Mouse (Mus musculus): ENCODE measurements around the gene D5Ertd579e.

Gene D5Ertd579e

DNA sequence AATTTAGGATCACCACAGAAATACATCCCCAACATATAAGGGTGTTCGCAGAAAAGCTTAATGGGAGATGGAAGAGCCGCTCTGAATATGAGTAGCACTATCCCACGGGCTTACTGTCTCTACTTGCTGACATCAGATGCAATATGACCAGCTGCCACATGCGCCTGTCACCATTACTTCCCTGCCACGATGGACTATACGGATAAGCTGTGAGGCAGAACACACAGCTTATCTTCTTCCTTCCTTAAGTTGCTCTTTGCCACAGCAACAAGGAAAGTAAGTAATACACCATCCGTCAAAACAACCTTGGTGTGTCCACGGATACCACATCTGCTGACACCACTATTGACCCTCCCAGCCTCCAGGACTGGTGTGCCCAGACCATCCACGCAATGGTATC lies 131.3 kb downstream of the D5Ertd579e start:
- DNase-seq, result no peak

GRCm38 (mm10) chr5:36563741-36564140 lies 132.1 kb downstream of the D5Ertd579e start:
- no peak for DNase-seq

DNA sequence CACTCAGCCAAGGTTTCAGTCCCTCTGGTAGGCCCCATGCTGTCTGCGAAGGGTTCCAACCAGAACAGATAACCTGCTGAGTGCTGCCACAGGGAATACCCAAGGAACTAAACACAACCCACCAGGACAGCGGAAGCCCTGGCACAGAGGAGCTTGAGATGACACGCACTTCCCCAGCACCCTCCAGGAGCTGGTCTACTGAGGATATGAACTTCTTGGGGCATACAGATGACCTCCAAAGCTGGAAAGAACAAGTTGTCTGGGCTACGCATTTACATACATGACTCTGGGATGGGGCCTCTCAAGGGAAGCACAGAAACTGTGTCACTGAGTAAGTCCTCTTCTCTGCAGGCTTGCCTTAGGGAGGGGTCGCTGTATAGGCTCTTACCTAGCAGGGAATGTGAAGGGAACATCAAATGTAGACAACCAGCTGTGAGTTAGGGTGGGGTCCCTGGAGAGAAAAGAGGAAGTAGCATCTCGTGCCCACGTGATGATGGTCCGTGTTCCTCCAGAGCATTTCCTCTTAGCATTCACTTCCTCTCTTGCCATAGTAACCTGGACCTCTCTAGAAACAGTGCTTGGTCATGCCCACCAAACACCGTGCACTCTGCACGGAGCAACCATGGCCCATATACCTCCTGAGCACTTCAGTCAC lies 132.9 kb downstream of the D5Ertd579e start:
- DNase-seq, result no peak

DNA sequence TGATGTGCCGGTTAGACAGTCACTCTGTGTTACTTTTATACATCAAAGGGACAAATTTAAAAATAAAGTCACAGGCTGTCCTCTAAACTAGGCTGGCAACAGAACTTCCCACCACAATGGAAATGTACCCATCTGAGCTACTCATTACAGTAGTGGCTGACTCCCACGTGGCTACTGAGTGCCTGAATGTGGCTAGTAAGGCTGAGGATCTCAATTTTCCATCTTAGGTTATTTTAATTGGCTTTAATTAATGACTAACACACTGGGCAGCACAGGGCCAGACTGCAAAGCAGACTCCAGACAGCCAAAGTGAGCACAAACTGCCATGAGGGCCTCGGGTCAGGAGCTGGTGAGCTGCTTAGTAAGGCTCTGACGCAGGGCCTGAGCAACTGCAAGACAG lies 134.3 kb downstream of the D5Ertd579e start:
- no peak for DNase-seq

- DNase-seq, result no peak
These were observed 135.3 kb downstream of the D5Ertd579e start for GRCm38 (mm10) chr5:36560490-36560889.

- DNase-seq, result no peak
These were observed 136.2 kb downstream of the D5Ertd579e start for GRCm38 (mm10) chr5:36559510-36560235.

DNA sequence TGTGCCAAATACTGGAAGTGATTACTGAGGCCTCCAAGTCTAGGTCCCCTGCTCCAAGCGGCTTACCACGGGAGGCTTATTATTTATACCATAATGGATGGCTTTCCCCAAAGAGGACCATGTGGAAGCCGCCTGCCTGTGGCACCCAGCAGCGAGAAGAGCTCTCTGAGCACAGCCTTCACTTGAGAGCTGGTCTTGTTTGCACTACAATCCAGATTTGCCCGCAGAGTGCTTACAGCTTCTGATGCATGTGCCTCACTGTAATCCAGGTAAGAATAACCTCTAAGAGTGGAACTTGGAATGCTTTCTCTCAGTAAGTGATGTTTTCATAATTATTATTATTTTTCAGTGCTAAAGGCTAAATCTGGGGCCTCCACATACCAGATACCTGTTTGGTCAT lies 136.7 kb downstream of the D5Ertd579e start:
- no peak for DNase-seq

- DNase-seq, result no peak
These were observed 137.3 kb downstream of the D5Ertd579e start for GRCm38 (mm10) chr5:36558526-36558925.

DNA sequence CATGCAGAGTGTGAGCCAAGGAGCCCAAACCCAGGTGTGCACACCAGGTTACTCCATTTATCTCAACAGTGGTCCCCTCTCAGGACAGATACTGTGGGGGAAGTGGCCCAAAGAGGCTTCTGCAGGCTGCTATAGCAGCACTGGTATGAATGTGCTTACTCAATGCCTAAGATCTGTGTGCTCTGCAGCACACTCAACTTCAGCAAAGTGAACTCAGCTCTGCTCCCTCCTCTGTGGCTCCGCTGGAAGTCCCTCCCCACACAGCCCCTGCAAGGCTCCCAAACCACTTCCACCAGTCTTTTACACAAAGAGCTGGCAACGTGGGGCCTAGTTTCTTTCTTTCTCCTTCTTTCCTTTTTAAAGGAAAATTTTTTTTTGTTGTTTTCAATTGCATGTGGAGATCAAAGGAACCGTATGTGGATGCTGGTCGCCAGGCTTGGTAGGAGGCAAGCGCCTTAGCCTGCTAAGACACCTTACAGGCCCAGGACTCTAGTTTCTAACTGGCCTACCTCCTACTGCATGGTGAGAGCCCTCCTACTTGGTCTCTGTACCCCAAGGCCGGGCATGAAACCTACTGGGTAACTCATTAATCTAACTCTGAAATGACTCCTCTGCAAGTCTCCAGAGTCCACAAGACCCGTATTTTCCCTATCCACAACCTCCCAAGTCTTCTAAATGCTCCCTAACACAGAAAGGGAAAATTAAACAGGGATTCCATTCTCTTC lies 138.1 kb downstream of the D5Ertd579e start:
- DNase-seq, result no peak

- DNase-seq, result no peak
These were observed 138.9 kb downstream of the D5Ertd579e start for GRCm38 (mm10) chr5:36556906-36557305.

DNA sequence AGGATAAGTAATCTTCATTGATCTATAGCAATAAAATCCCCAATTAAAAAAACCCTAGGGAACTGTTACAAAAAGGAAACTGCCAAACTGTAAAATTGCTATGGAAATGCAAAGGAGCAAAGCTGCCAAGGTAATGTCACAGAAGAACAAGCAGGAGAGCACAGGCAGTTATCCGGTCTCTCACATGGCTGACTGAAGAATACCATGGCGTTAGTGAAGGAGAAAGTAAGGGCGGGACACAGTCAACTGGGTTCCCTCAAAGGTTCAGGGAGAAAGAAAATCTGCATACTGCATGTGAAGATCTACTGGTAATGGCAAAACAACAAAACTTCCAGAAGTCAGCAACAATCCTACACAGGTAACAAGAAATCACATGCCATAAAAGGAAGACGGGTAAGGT lies 139.5 kb downstream of the D5Ertd579e start:
- no peak for DNase-seq

DNA sequence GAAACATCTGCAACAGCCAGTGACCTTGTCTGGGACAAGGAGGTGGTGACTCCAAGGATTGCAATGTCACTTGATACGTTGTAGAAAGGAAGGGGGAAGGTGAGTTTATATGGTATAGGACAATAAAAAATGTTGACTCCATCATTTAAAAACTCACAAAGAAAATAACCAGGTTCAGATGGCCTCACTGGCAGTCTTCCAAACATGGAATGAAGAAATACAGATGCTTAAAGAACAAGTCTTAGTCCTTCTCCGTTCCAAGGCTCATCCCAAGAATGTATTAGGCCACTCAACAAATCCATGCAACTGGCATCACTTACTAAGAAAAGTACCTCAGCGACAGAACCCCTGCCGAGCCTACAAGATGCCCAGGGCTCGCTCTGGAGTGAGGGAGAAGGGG lies 141.3 kb downstream of the D5Ertd579e start:
- DNase-seq, result no peak

DNA sequence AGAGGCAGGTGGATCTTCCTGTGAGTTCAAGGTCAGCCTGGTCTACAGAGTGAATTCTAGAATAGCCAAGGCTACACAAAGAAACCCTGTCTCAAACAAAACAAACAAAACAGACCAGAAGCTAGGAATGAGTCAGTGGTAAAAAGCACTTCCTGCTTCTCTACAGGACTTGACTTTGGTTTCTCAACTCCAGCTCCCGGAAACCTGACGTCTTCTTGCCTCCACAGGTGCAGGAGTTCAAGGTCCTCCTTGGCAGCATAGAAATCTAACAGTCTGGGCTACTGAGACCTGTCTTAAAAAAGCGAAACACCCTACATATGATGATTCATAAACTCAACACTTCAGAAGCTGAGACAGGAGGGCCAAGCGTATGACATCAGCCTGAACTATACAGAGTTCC lies 141.9 kb downstream of the D5Ertd579e start:
- DNase-seq, result no peak

- no peak for DNase-seq
These were observed 142.7 kb downstream of the D5Ertd579e start for GRCm38 (mm10) chr5:36553056-36553606.

GRCm38 (mm10) chr5:36552391-36552790 lies 143.4 kb downstream of the D5Ertd579e start:
- DNase-seq, result peak in 1 of 2 experiments; percentile 16
